Mouse (Mus musculus): ENCODE measurements at regions not wholly inside any gene's neighbourhood (a gene's known extent, or its start where the extent isn't known, plus 50 kb on each side); places are given as distances from the start of the nearest gene placed in this dataset.

GRCm38 (mm10) chr10:98554575-98554974, 359.6 kb upstream of the Atp2b1 start:
- Histone ChIP-seq H3K27me3 (ENCODE audit: control insufficient read depth, insufficient read depth, low read length) (no peaks in the 10 kb centered on the region), H3K4me1 (replicated peaks; ENCODE audit: control insufficient read depth, insufficient read depth, low read length) (no peaks in the 10 kb centered on the region), H3K27ac (ENCODE audit: control insufficient read depth, insufficient read depth, low read length) (no peak overlapping the region), H3K4me3 (ENCODE audit: control insufficient read depth, insufficient read depth, low read length) (no peak overlapping the region), H3K36me3 (ENCODE audit: control insufficient read depth, insufficient read depth, low read length) (no peaks in the 10 kb centered on the region)
- TF ChIP-seq CTCF (IDR thresholded peaks at IDR 0.05; ENCODE audit: borderline replicate concordance, control insufficient read depth, extremely low read depth, insufficient read depth, low read length, poor library complexity) (no peak), POLR2A (IDR thresholded peaks at IDR 0.05; ENCODE audit: control insufficient read depth, extremely low read depth, insufficient read depth, low read length, poor library complexity) (no peak)
- no peak for DNase-seq
- 96% methylated on average over 3 of the region's 3 CpGs for WGBS

- Histone ChIP-seq H3K4me3 (ENCODE audit: control insufficient read depth, insufficient read depth, low read length) (no peak overlapping the region), H3K27ac (ENCODE audit: control insufficient read depth, insufficient read depth, low read length) (no peak overlapping the region), H3K36me3 (ENCODE audit: control insufficient read depth, insufficient read depth, low read length) (no peaks in the 10 kb centered on the region), H3K27me3 (ENCODE audit: control insufficient read depth, insufficient read depth, low read length) (no peaks in the 10 kb centered on the region), H3K4me1 (replicated peaks; ENCODE audit: control insufficient read depth, insufficient read depth, low read length) (no peaks in the 10 kb centered on the region)
- DNase-seq: no peak
- no peak for TF ChIP-seq CTCF (IDR thresholded peaks at IDR 0.05; ENCODE audit: borderline replicate concordance, control insufficient read depth, extremely low read depth, insufficient read depth, low read length, poor library complexity)
- no peak for TF ChIP-seq POLR2A (IDR thresholded peaks at IDR 0.05; ENCODE audit: control insufficient read depth, extremely low read depth, insufficient read depth, low read length, poor library complexity)
- WGBS: 93% methylated on average over 9 of the region's 9 CpGs
These were observed 356.6 kb upstream of the Atp2b1 start for GRCm38 (mm10) chr10:98557470-98558060.

- H3K4me1 ChIP-seq (replicated peaks; ENCODE audit: control insufficient read depth, insufficient read depth, low read length): no peaks in the 10 kb centered on the region
- no peak for DNase-seq
- H3K27ac ChIP-seq (ENCODE audit: control insufficient read depth, insufficient read depth, low read length): no peak overlapping the region
- no peaks in the 10 kb centered on the region for H3K36me3 ChIP-seq (ENCODE audit: control insufficient read depth, insufficient read depth, low read length)
- H3K27me3 ChIP-seq (ENCODE audit: control insufficient read depth, insufficient read depth, low read length): no peaks in the 10 kb centered on the region
- TF ChIP-seq POLR2A (IDR thresholded peaks at IDR 0.05; ENCODE audit: control insufficient read depth, extremely low read depth, insufficient read depth, low read length, poor library complexity): no peak
- no peak for TF ChIP-seq CTCF (IDR thresholded peaks at IDR 0.05; ENCODE audit: borderline replicate concordance, control insufficient read depth, extremely low read depth, insufficient read depth, low read length, poor library complexity)
- H3K4me3 ChIP-seq (ENCODE audit: control insufficient read depth, insufficient read depth, low read length): no peak overlapping the region
- 88% methylated on average over 2 of the region's 2 CpGs for WGBS
These were observed 355.6 kb upstream of the Atp2b1 start for GRCm38 (mm10) chr10:98558560-98558959.

GRCm38 (mm10) chr10:98562297-98562912, 351.8 kb upstream of the Atp2b1 start:
- TF ChIP-seq CTCF (IDR thresholded peaks at IDR 0.05; ENCODE audit: borderline replicate concordance, control insufficient read depth, extremely low read depth, insufficient read depth, low read length, poor library complexity) (no peak), POLR2A (IDR thresholded peaks at IDR 0.05; ENCODE audit: control insufficient read depth, extremely low read depth, insufficient read depth, low read length, poor library complexity) (no peak)
- Histone ChIP-seq H3K4me3 (ENCODE audit: control insufficient read depth, insufficient read depth, low read length) (no peak overlapping the region), H3K36me3 (ENCODE audit: control insufficient read depth, insufficient read depth, low read length) (no peaks in the 10 kb centered on the region), H3K4me1 (replicated peaks; ENCODE audit: control insufficient read depth, insufficient read depth, low read length) (no peaks in the 10 kb centered on the region), H3K27me3 (ENCODE audit: control insufficient read depth, insufficient read depth, low read length) (no peaks in the 10 kb centered on the region), H3K27ac (ENCODE audit: control insufficient read depth, insufficient read depth, low read length) (no peak overlapping the region)
- 85% methylated on average over 2 of the region's 2 CpGs for WGBS
- DNase-seq: no peak

- WGBS: 60% methylated on average over 16 of the region's 16 CpGs
- H3K27me3 ChIP-seq (ENCODE audit: control insufficient read depth, insufficient read depth, low read length): no peaks in the 10 kb centered on the region
- no peaks in the 10 kb centered on the region for H3K36me3 ChIP-seq (ENCODE audit: control insufficient read depth, insufficient read depth, low read length)
- no peaks in the 10 kb centered on the region for H3K4me1 ChIP-seq (replicated peaks; ENCODE audit: control insufficient read depth, insufficient read depth, low read length)
- DNase-seq: no peak
- H3K4me3 ChIP-seq (ENCODE audit: control insufficient read depth, insufficient read depth, low read length): no peak overlapping the region
- no peak overlapping the region for H3K27ac ChIP-seq (ENCODE audit: control insufficient read depth, insufficient read depth, low read length)
- no peak for TF ChIP-seq CTCF (IDR thresholded peaks at IDR 0.05; ENCODE audit: borderline replicate concordance, control insufficient read depth, extremely low read depth, insufficient read depth, low read length, poor library complexity)
- TF ChIP-seq POLR2A (IDR thresholded peaks at IDR 0.05; ENCODE audit: control insufficient read depth, extremely low read depth, insufficient read depth, low read length, poor library complexity): no peak
These were observed 341.2 kb upstream of the Atp2b1 start for GRCm38 (mm10) chr10:98572782-98573536.

- 87% methylated on average over 6 of the region's 6 CpGs for WGBS
- Histone ChIP-seq H3K27ac (ENCODE audit: control insufficient read depth, insufficient read depth, low read length) (no peak overlapping the region), H3K27me3 (ENCODE audit: control insufficient read depth, insufficient read depth, low read length) (no peaks in the 10 kb centered on the region), H3K36me3 (ENCODE audit: control insufficient read depth, insufficient read depth, low read length) (no peaks in the 10 kb centered on the region), H3K4me1 (replicated peaks; ENCODE audit: control insufficient read depth, insufficient read depth, low read length) (no peaks in the 10 kb centered on the region), H3K4me3 (ENCODE audit: control insufficient read depth, insufficient read depth, low read length) (no peak overlapping the region)
- no peak for TF ChIP-seq POLR2A (IDR thresholded peaks at IDR 0.05; ENCODE audit: control insufficient read depth, extremely low read depth, insufficient read depth, low read length, poor library complexity)
- no peak for TF ChIP-seq CTCF (IDR thresholded peaks at IDR 0.05; ENCODE audit: borderline replicate concordance, control insufficient read depth, extremely low read depth, insufficient read depth, low read length, poor library complexity)
- no peak for DNase-seq
These were observed 337.2 kb upstream of the Atp2b1 start for GRCm38 (mm10) chr10:98577040-98577439.
